Mouse (Mus musculus) ES-E14 (cell line): ENCODE measurements around the gene Med8.

Experiments used
- CHD2 ChIP-seq: IDR thresholded peaks from 2 replicates; pipeline ENCODE4 v1.6.1; 2014; ENCODE audit warnings: mild to moderate bottlenecking, low read depth, low read length, inconsistent platforms
- HCFC1 ChIP-seq: IDR thresholded peaks from 2 replicates; pipeline ENCODE4 v1.6.1; 2012; ENCODE audit warnings: low read length, inconsistent platforms, borderline replicate concordance; ENCODE audit not compliant: insufficient read depth
- MAFK ChIP-seq: IDR thresholded peaks from 2 replicates; pipeline ENCODE4 v1.6.1; 2014; ENCODE audit warnings: mild to moderate bottlenecking, low read depth, low read length, inconsistent platforms; ENCODE audit not compliant: insufficient read depth
- ZC3H11A ChIP-seq: IDR thresholded peaks from 2 replicates; pipeline ENCODE4 v1.6.1; 2012; ENCODE audit warnings: low read depth, mild to moderate bottlenecking, inconsistent platforms, low read length, borderline replicate concordance
- ZNF384 ChIP-seq: IDR thresholded peaks from 2 replicates; pipeline ENCODE4 v1.6.1; 2012; ENCODE audit warnings: low read depth, low read length, inconsistent platforms

DNA sequence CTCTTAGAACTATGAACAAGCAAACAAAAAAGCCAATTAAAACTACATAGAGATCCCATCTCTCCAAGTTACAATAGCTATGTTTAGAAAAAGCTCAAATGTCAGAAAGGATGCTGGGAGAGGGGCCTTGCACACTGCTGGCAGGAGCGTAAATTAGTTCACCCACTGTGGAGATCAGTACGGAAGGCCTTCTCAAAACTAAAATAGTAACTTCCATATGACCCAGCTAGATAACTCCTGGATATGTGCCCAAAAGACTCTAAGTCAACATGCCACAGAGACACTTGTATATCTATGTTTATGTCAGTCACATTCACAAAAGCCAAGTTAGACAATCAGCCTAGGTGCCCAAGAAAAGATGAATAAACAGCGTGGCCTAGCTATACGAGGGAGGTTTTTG, 13.8 kb upstream of the Med8 start:
- no peak for TF ChIP-seq CHD2
- no peak for TF ChIP-seq HCFC1
- TF ChIP-seq MAFK = no peak
- no peak for TF ChIP-seq ZC3H11A
- no peak for TF ChIP-seq ZNF384
